ENCODE assay signal across 8 mouse cellular contexts in genomic region chr7:119862167-119862566, GRCm38 (mm10). TPM values are rescaled to one million over a fixed set of nuclear protein-coding genes. Genes with fewer than 3 reads are reported as not detected.
A peak's percentile ranks its signal among the peaks of the same experiment; 100 is the strongest.
DNase-seq lines count a peak whose midpoint lies in the region; ATAC-seq and TF ChIP-seq lines count a peak whose summit lies in the region.

No protein-coding gene starts in this region.

- no peaks in the 10 kb centered on the region for H3K9me3 ChIP-seq in heart, embryonic 13.5 days
- no peaks in the 10 kb centered on the region for H3K9me3 ChIP-seq in ES-Bruce4 (replicated peaks; ENCODE audit: control insufficient read depth, insufficient read depth, low read length, poor library complexity, severe bottlenecking)
- no peaks in the 10 kb centered on the region for H3K9me3 ChIP-seq in forebrain, embryonic 16.5 days (ENCODE audit: control insufficient read depth, low read length)
- no peaks in the 10 kb centered on the region for H3K9me3 ChIP-seq in midbrain, embryonic 12.5 days

- H3K4me3 ChIP-seq in heart, embryonic 13.5 days: no peak overlapping the region
- no peak overlapping the region; the same call in 1 of the 2 replicates for H3K4me3 ChIP-seq in ES-Bruce4 (ENCODE audit: low read depth, low read length)
- no peak overlapping the region for H3K4me3 ChIP-seq in forebrain, embryonic 16.5 days (replicated peaks; ENCODE audit: low read length)
- no peak overlapping the region for H3K4me3 ChIP-seq in midbrain, embryonic 12.5 days

- no peak for ATAC-seq in heart, embryonic 13.5 days (ENCODE audit: extremely low read depth, insufficient number of reproducible peaks, low FRiP score, low TSS enrichment)
- no peak for ATAC-seq in forebrain, embryonic 16.5 days
- peak; percentile 21; the same call in 1 of the 2 replicates for ATAC-seq in midbrain, embryonic 12.5 days (ENCODE audit: low FRiP score, low read depth)
- no peak for ATAC-seq in inflammation-experienced regulatory T-cells, adult 6 months

- no peak for TF ChIP-seq EP300 in ES-Bruce4 (IDR thresholded peaks at IDR 0.05; ENCODE audit: insufficient read depth, low read depth, low read length)

- H3K9ac ChIP-seq in heart, embryonic 13.5 days: 0 out of 2 replicates have a peak overlapping the region, but pooled peaks have one; percentile 52
- H3K9ac ChIP-seq in ES-Bruce4 (ENCODE audit: low read depth, poor library complexity, severe bottlenecking): peak overlapping the region; percentile 92
- no peak overlapping the region for H3K9ac ChIP-seq in forebrain, embryonic 16.5 days (replicated peaks; ENCODE audit: low read depth, low read length)
- H3K9ac ChIP-seq in midbrain, embryonic 12.5 days (replicated peaks): no peak overlapping the region

- H3K4me1 ChIP-seq in heart, embryonic 13.5 days: peaks cover 38% of the 10 kb centered on the region
- peaks cover 2% of the 10 kb centered on the region for H3K4me1 ChIP-seq in ES-Bruce4 (ENCODE audit: control insufficient read depth, insufficient read depth, low read length)
- peaks cover 12% of the 10 kb centered on the region for H3K4me1 ChIP-seq in forebrain, embryonic 16.5 days (replicated peaks; ENCODE audit: control insufficient read depth, insufficient read depth, low read length)
- H3K4me1 ChIP-seq in midbrain, embryonic 12.5 days: peaks cover 28% of the 10 kb centered on the region

- 61% methylated on average over 1 of the region's 1 CpGs for WGBS in heart, embryonic 13.5 days
- 10% methylated on average over 1 of the region's 1 CpGs for WGBS in forebrain, embryonic 16.5 days
- WGBS in midbrain, embryonic 12.5 days: 58% methylated on average over 1 of the region's 1 CpGs

- DNase-seq in heart, postnatal 14 days: no peak
- no peak for DNase-seq in gastrocnemius, postnatal 4 days (ENCODE audit: low spot score in 2 of 2)
- no peak for DNase-seq in lung, postnatal 25 days (ENCODE audit: low spot score)

- no peak overlapping the region for H3K4me2 ChIP-seq in heart, embryonic 13.5 days
- no peak overlapping the region for H3K4me2 ChIP-seq in forebrain, embryonic 16.5 days (ENCODE audit: low read length)
- no peak overlapping the region for H3K4me2 ChIP-seq in midbrain, embryonic 12.5 days (replicated peaks)

- no peak for TF ChIP-seq CTCF in ES-Bruce4 (IDR thresholded peaks at IDR 0.05; ENCODE audit: low read depth, low read length)

- H3K27ac ChIP-seq in heart, embryonic 13.5 days (replicated peaks): peak overlapping the region; percentile 77
- peak overlapping the region; percentile 100 for H3K27ac ChIP-seq in ES-Bruce4 (ENCODE audit: insufficient read depth, low read length)
- peak overlapping the region; percentile 63 for H3K27ac ChIP-seq in forebrain, embryonic 16.5 days (ENCODE audit: low read length)
- peak overlapping the region; percentile 77 for H3K27ac ChIP-seq in midbrain, embryonic 12.5 days (replicated peaks)

- intact Hi-C loops in heart, postnatal 14 days (cut with DNase I): no loop called here

- no peaks in the 10 kb centered on the region for H3K27me3 ChIP-seq in heart, embryonic 13.5 days (replicated peaks)
- no peaks in the 10 kb centered on the region for H3K27me3 ChIP-seq in ES-Bruce4 (ENCODE audit: control insufficient read depth, insufficient read depth, low read length, poor library complexity, severe bottlenecking)
- no peaks in the 10 kb centered on the region for H3K27me3 ChIP-seq in forebrain, embryonic 16.5 days (replicated peaks; ENCODE audit: control insufficient read depth, insufficient read depth, low read length)
- no peaks in the 10 kb centered on the region for H3K27me3 ChIP-seq in midbrain, embryonic 12.5 days

- H3K36me3 ChIP-seq in heart, embryonic 13.5 days: peaks cover 24% of the 10 kb centered on the region
- peaks cover 10% of the 10 kb centered on the region for H3K36me3 ChIP-seq in ES-Bruce4 (ENCODE audit: control insufficient read depth, insufficient read depth, low read length, poor library complexity, severe bottlenecking)
- H3K36me3 ChIP-seq in forebrain, embryonic 16.5 days (ENCODE audit: control insufficient read depth, insufficient read depth): no peaks in the 10 kb centered on the region; the same call in 1 of the 2 replicates
- H3K36me3 ChIP-seq in midbrain, embryonic 12.5 days: peaks cover 15% of the 10 kb centered on the region

- TF ChIP-seq POLR2A in ES-Bruce4 (IDR thresholded peaks at IDR 0.05; ENCODE audit: insufficient read depth, low read length): no peak

RNA-seq across cellular contexts. Expression of gene Lyrm1, which starts 33.5 kb away (rescaled TPM):
- 8.2 TPM in 2 replicates for polyA plus RNA-seq in heart, embryonic 13.5 days (2015; fragmentation: Nextera tagmentation; extraction: Ambion mirVana)
- total RNA-seq in heart, postnatal 14 days (2021): 1 to 10 TPM; 6.9 to 7.6 TPM
- polyA plus RNA-seq in ES-Bruce4 (2011; ENCODE audit: insufficient read depth, insufficient read length, low read depth, missing spikeins): 7.2 and 8.7 TPM in 2 replicates
- polyA plus RNA-seq in forebrain, embryonic 16.5 days (2015; fragmentation: Nextera tagmentation; extraction: Ambion mirVana): 14.3 and 17.8 TPM in 2 replicates
- polyA plus RNA-seq in midbrain, embryonic 12.5 days (2016; fragmentation: Nextera tagmentation; extraction: Ambion mirVana): 12.8 and 14.0 TPM in 2 replicates
- 10 to 100 TPM; 16.8 to 26.1 (median 17.9) TPM for polyA plus RNA-seq in inflammation-experienced regulatory T-cells, adult 6 months (2017; shearing (Covaris generic))
- 1 to 10 TPM; 6.8 to 7.4 TPM for total RNA-seq in gastrocnemius, postnatal 4 days (2021)

RNA-seq across cellular contexts. Expression of gene Dcun1d3, which starts 33.9 kb away (rescaled TPM):
- polyA plus RNA-seq in heart, embryonic 13.5 days (2015; fragmentation: Nextera tagmentation; extraction: Ambion mirVana): 6.4 and 7.3 TPM in 2 replicates
- total RNA-seq in heart, postnatal 14 days (2021): 10 to 100 TPM; 12.7 to 14.2 TPM
- 31.2 and 37.9 TPM in 2 replicates for polyA plus RNA-seq in ES-Bruce4 (2011; ENCODE audit: insufficient read depth, insufficient read length, low read depth, missing spikeins)
- polyA plus RNA-seq in forebrain, embryonic 16.5 days (2015; fragmentation: Nextera tagmentation; extraction: Ambion mirVana): 20.4 and 23.8 TPM in 2 replicates
- 17.8 and 19.4 TPM in 2 replicates for polyA plus RNA-seq in midbrain, embryonic 12.5 days (2016; fragmentation: Nextera tagmentation; extraction: Ambion mirVana)
- polyA plus RNA-seq in inflammation-experienced regulatory T-cells, adult 6 months (2017; shearing (Covaris generic)): 1 to 10 TPM; 5.8 to 10.0 (median 9.4) TPM
- total RNA-seq in gastrocnemius, postnatal 4 days (2021): 10 to 100 TPM; 17.6 to 19.8 TPM

Comparison
In these comparisons a context has a peak if more than half of its experiments do, and no peak if none do; other contexts are left out.
1. H3K9ac ChIP-seq: peak in heart, embryonic 13.5 days (single experiment) and ES-Bruce4 (single experiment); none in forebrain, embryonic 16.5 days (single experiment) and midbrain, embryonic 12.5 days (single experiment).
2. Peak in every context shown above with its lines, with median percentiles within 50 percentile points of each other: H3K27ac ChIP-seq.